Mouse (Mus musculus): ENCODE data around the gene BC017158. TPM values are rescaled to one million over a fixed set of nuclear protein-coding genes. Genes with fewer than 3 reads are reported as not detected.

Gene BC017158
- polyA plus RNA-seq, 1 experiment, result 29.4 TPM

DNA sequence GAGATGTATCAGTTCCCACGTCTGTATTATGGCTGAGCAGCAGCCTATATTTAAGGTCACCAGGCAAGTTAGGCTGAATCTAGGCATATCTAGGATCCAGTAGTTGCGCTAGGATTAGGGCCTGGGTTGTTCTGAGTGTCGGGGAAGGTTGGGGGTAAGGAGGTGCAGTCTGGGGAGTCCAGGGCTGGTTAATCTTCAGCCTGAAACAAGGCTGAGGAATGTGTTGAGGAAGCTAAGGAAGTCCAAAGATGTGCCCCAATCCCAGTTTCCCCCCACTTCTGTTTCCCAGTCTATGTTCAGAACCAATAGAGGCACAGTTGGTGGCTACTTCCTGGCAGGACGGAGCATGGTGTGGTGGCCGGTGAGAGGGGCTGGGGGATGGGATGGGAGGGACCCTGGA, 31.9 kb downstream of the BC017158 start:
- Histone ChIP-seq H3K4me1 (ENCODE audit: control insufficient read depth, insufficient read depth, low read length) (no peaks in the 10 kb centered on the region), H3K27me3 (replicated peaks; ENCODE audit: control insufficient read depth, insufficient read depth, low read length) (no peaks in the 10 kb centered on the region), H3K36me3 (ENCODE audit: control insufficient read depth, insufficient read depth, low read length) (no peaks in the 10 kb centered on the region), H3K4me3 (ENCODE audit: insufficient read depth, low read depth, low read length) (peak overlapping the region; percentile 51), H3K27ac (ENCODE audit: insufficient read depth, low read depth, low read length) (no peak overlapping the region)
- 59% methylated on average over 5 of the region's 5 CpGs for WGBS
- TF ChIP-seq POLR2A (IDR thresholded peaks at IDR 0.05; ENCODE audit: low read depth, low read length) (no peak), CTCF (conservative IDR thresholded peaks at IDR 0.05; ENCODE audit: insufficient read depth, insufficient read length, low read depth, low read length) (no peak)
- DNase-seq, result peak; percentile 64

DNA sequence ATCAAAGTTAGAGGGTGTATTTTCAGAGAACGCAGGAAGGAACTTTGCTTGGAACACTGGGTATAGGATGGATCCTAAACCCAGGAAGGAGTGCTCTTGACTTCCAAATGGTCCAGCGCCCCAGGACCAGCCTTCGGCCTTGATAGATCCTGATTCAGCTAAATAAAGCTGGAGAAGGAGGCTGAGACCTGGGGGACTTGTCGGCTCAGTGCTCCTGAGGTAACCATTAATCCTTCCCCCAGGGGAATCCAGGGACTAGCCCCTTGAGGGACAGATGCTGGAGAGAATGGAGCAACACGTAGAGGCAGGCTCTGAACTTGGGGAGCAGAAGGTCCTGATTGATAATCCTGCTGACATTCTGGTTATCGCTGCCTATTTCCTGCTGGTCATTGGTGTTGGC, 32.6 kb downstream of the BC017158 start, which contains the start of gene Slc5a2:
Gene Slc5a2 (plus strand): TSS at position 247 of the 400 bp plus-strand sequence.
- DNase-seq, result peak; percentile 75
- no peaks in the 10 kb centered on the region for H3K4me1 ChIP-seq (ENCODE audit: control insufficient read depth, insufficient read depth, low read length)
- H3K27ac ChIP-seq (ENCODE audit: insufficient read depth, low read depth, low read length), result peak within 1 kb of the TSS; percentile 46
- peak within 1 kb of the TSS; percentile 51 for H3K4me3 ChIP-seq (ENCODE audit: insufficient read depth, low read depth, low read length)
- H3K36me3 ChIP-seq (ENCODE audit: control insufficient read depth, insufficient read depth, low read length), result no peaks in the 10 kb centered on the region
- WGBS, result 56% methylated on average over 6 of the region's 6 CpGs
- no peaks in the 10 kb centered on the region for H3K27me3 ChIP-seq (replicated peaks; ENCODE audit: control insufficient read depth, insufficient read depth, low read length)
- no peak for TF ChIP-seq CTCF (conservative IDR thresholded peaks at IDR 0.05; ENCODE audit: insufficient read depth, insufficient read length, low read depth, low read length)
- TF ChIP-seq POLR2A (IDR thresholded peaks at IDR 0.05; ENCODE audit: low read depth, low read length), result no peak

DNA sequence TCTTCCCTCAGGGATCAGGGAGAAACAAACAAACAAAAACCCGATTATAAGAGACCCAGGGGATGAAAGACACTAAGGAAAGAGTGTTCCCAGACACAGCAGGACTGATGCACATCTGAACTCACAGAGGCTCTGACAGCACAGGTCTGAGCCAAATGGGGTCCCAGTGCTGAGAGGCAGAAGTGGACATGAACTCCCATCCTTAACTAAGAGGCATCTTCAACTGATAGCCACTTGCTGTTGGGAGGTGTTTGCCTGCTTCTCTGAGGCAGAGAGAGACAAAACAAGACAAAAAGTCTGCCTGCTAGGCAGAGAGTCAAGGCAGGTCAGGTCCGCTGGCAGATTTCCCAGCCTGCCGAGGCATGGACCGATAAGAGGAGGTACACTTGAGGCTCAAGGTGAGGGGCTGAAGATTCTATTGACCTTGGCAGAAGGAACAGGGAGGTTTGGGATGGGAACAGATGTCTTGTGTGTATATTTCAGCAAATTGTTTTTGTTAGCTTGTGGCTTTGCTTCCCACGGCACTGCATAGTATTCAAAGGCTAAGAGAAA, 41.1 kb downstream of the BC017158 start:
- Histone ChIP-seq H3K4me3 (ENCODE audit: insufficient read depth, low read depth, low read length) (no peak overlapping the region), H3K27ac (ENCODE audit: insufficient read depth, low read depth, low read length) (no peak overlapping the region), H3K36me3 (ENCODE audit: control insufficient read depth, insufficient read depth, low read length) (no peaks in the 10 kb centered on the region), H3K4me1 (ENCODE audit: control insufficient read depth, insufficient read depth, low read length) (peaks cover 5% of the 10 kb centered on the region; the same call in 1 of the 2 replicates), H3K27me3 (replicated peaks; ENCODE audit: control insufficient read depth, insufficient read depth, low read length) (no peaks in the 10 kb centered on the region)
- WGBS, result 21% methylated on average over 5 of the region's 5 CpGs
- peak; percentile 38 for DNase-seq
- no peak for TF ChIP-seq CTCF (conservative IDR thresholded peaks at IDR 0.05; ENCODE audit: insufficient read depth, insufficient read length, low read depth, low read length)
- no peak for TF ChIP-seq POLR2A (IDR thresholded peaks at IDR 0.05; ENCODE audit: low read depth, low read length)

DNA sequence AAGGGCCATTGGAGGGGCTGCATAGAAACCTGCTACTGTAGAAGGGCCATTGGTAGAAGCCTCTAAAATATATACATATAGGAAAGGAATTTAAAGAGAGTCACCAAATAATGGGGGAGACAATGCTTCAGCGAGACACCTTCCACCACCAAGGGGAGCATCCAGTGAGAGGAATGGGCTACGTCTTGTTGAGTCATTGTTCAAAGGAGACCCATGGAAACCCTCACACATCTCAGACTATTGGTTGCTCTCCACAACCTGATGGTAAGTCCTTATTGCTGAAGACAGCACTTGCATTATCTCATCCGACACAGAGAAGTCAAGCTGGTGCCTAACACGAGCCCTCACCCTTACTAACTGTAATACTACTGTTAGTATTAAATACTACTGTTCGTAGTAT, 42.2 kb downstream of the BC017158 start:
- no peaks in the 10 kb centered on the region for H3K36me3 ChIP-seq (ENCODE audit: control insufficient read depth, insufficient read depth, low read length)

DNA sequence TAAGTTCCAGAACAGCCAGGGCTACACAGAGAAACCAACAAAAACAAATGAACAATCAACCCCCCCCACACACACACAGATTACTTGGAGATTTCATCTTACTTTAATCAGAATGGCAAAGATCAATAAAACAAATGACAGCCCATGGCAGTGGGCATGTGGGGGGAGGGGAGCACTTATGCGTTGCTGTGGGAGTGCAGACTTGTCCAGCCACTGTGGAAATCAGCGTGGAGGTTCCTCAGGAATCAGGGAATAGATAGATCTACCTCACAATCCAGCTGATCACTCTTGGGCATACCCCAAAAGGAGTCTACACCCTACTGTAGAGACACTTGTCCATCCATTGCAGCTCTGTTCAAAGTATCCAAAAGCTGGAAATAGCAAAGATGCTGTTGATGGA, 43.0 kb downstream of the BC017158 start:
- Histone ChIP-seq H3K4me1 (ENCODE audit: control insufficient read depth, insufficient read depth, low read length) (peaks cover 5% of the 10 kb centered on the region; the same call in 1 of the 2 replicates), H3K4me3 (ENCODE audit: insufficient read depth, low read depth, low read length) (no peak overlapping the region), H3K36me3 (ENCODE audit: control insufficient read depth, insufficient read depth, low read length) (no peaks in the 10 kb centered on the region), H3K27me3 (replicated peaks; ENCODE audit: control insufficient read depth, insufficient read depth, low read length) (no peaks in the 10 kb centered on the region), H3K27ac (ENCODE audit: insufficient read depth, low read depth, low read length) (no peak overlapping the region)
- no peak for TF ChIP-seq POLR2A (IDR thresholded peaks at IDR 0.05; ENCODE audit: low read depth, low read length)
- no peak for DNase-seq
- 59% methylated on average over 2 of the region's 2 CpGs for WGBS

More for the DNA sequence above, 42.2 kb downstream of the BC017158 start:
- Histone ChIP-seq H3K27me3 (replicated peaks; ENCODE audit: control insufficient read depth, insufficient read depth, low read length) (no peaks in the 10 kb centered on the region), H3K4me3 (ENCODE audit: insufficient read depth, low read depth, low read length) (no peak overlapping the region), H3K27ac (ENCODE audit: insufficient read depth, low read depth, low read length) (no peak overlapping the region), H3K4me1 (ENCODE audit: control insufficient read depth, insufficient read depth, low read length) (peaks cover 5% of the 10 kb centered on the region; the same call in 1 of the 2 replicates)
- 92% methylated on average over 5 of the region's 5 CpGs for WGBS
- no peak for DNase-seq
- TF ChIP-seq CTCF (conservative IDR thresholded peaks at IDR 0.05; ENCODE audit: insufficient read depth, insufficient read length, low read depth, low read length) (no peak), POLR2A (IDR thresholded peaks at IDR 0.05; ENCODE audit: low read depth, low read length) (no peak)

DNA sequence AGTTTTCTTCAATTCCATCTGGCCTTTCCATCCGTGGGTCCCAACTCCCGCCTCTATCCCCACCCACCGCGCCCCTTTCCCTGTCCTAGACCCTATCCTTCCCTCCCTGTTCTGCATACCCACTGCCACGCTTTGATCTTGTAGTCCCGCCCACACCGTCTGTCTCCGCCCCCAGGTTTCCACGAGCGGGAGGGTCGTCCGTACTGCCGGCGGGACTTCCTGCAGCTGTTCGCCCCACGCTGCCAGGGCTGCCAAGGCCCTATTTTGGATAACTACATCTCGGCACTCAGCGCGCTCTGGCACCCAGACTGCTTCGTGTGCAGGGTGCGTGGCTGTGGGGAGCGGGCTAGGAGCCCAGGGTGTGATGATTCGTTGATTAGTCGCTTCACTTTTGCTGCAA, 45.4 kb downstream of the BC017158 start:
- Histone ChIP-seq H3K4me3 (ENCODE audit: insufficient read depth, low read depth, low read length) (no peak overlapping the region), H3K27me3 (replicated peaks; ENCODE audit: control insufficient read depth, insufficient read depth, low read length) (no peaks in the 10 kb centered on the region), H3K4me1 (ENCODE audit: control insufficient read depth, insufficient read depth, low read length) (peaks cover 5% of the 10 kb centered on the region; the same call in 1 of the 2 replicates), H3K36me3 (ENCODE audit: control insufficient read depth, insufficient read depth, low read length) (no peaks in the 10 kb centered on the region), H3K27ac (ENCODE audit: insufficient read depth, low read depth, low read length) (no peak overlapping the region)
- 23% methylated on average over 24 of the region's 24 CpGs for WGBS
- no peak for TF ChIP-seq POLR2A (IDR thresholded peaks at IDR 0.05; ENCODE audit: low read depth, low read length)
- TF ChIP-seq CTCF (conservative IDR thresholded peaks at IDR 0.05; ENCODE audit: insufficient read depth, insufficient read length, low read depth, low read length), result no peak
- no peak for DNase-seq

DNA sequence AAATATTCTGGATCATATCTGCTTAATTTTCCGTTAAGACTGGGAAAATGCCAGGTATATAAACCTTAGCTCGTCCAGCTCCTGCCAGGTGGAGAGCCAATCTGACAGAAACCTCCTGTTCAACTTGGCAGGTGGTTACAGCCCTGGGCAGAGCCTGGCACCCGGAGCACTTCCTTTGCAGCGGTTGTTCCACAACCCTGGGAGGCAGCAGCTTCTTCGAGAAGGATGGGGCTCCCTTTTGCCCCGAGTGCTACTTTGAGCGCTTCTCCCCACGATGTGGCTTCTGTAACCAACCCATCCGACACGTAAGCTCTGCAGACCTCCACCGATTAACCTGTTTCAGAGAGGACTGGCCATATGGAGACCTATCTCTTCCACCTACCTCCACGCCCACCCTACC, 46.0 kb downstream of the BC017158 start:
- H3K27ac ChIP-seq (ENCODE audit: insufficient read depth, low read depth, low read length), result no peak overlapping the region
- WGBS, result 51% methylated on average over 12 of the region's 12 CpGs
- no peak overlapping the region for H3K4me3 ChIP-seq (ENCODE audit: insufficient read depth, low read depth, low read length)
- no peaks in the 10 kb centered on the region for H3K36me3 ChIP-seq (ENCODE audit: control insufficient read depth, insufficient read depth, low read length)
- TF ChIP-seq CTCF (conservative IDR thresholded peaks at IDR 0.05; ENCODE audit: insufficient read depth, insufficient read length, low read depth, low read length) (no peak), POLR2A (IDR thresholded peaks at IDR 0.05; ENCODE audit: low read depth, low read length) (no peak)
- no peak for DNase-seq
- H3K4me1 ChIP-seq (ENCODE audit: control insufficient read depth, insufficient read depth, low read length), result peaks cover 3% of the 10 kb centered on the region; the same call in 1 of the 2 replicates
- no peaks in the 10 kb centered on the region for H3K27me3 ChIP-seq (replicated peaks; ENCODE audit: control insufficient read depth, insufficient read depth, low read length)

Data from kidney, adult 2 months (tissue).